Mouse (Mus musculus) hindbrain, embryonic 16.5 days (tissue): ENCODE data around the gene Rorb. TPM values are rescaled to one million over a fixed set of nuclear protein-coding genes. Genes with fewer than 3 reads are reported as not detected.

Source experiments
- ATAC-seq: fragments of 200-750 bp; cut with Nextera tagmentation; 2 replicates; pipeline ENCODE4 v1.8.0; 2017; ENCODE audit warnings: moderate TSS enrichment, moderate library complexity
- H3K27ac ChIP-seq: fragments of 300-500 bp; sonication (generic); 2 replicates; pipeline ENCODE4 v1.5.1; 2014; ENCODE audit warnings: low read depth, mild to moderate bottlenecking, control low read depth, low read length, moderate library complexity
- H3K27me3 ChIP-seq: fragments of 300-500 bp; sonication (generic); replicated peaks from 2 replicates; pipeline ENCODE4 v1.6.1; 2014; ENCODE audit warnings: low read length; ENCODE audit not compliant: control insufficient read depth, insufficient read depth
- H3K36me3 ChIP-seq: fragments of 300-500 bp; sonication (generic); 2 replicates; pipeline ENCODE4 v1.6.1; 2014; ENCODE audit warnings: mild to moderate bottlenecking, low read length, moderate library complexity, mixed read lengths; ENCODE audit not compliant: control insufficient read depth, insufficient read depth
- H3K4me1 ChIP-seq: fragments of 300-500 bp; sonication (generic); 2 replicates; pipeline ENCODE4 v1.6.1; 2014; ENCODE audit warnings: low read depth, low read length; ENCODE audit not compliant: control insufficient read depth, insufficient read depth
- H3K4me2 ChIP-seq: fragments of 300-500 bp; sonication (generic); 2 replicates; pipeline ENCODE4 v1.6.1; 2014; ENCODE audit warnings: mild to moderate bottlenecking, low read length, control low read depth, moderate library complexity
- H3K4me3 ChIP-seq: fragments of 300-500 bp; sonication (generic); 2 replicates; pipeline ENCODE4 v1.5.1; 2014; ENCODE audit warnings: mild to moderate bottlenecking, low read length, control low read depth, moderate library complexity
- H3K9ac ChIP-seq: fragments of 300-500 bp; sonication (generic); 2 replicates; pipeline ENCODE4 v1.6.1; 2014; ENCODE audit warnings: low read depth, mild to moderate bottlenecking, control low read depth, low read length, moderate library complexity
- H3K9me3 ChIP-seq: fragments of 300-500 bp; sonication (generic); 2 replicates; pipeline ENCODE4 v1.6.1; 2014; ENCODE audit warnings: mild to moderate bottlenecking, low read length, moderate library complexity; ENCODE audit not compliant: control insufficient read depth
- WGBS: fragments of 180-500 bp; shearing (Covaris S2); extraction: QIAGEN DNeasy Blood & Tissue Kit; methylation state at CpG from one replicate; pipeline ENCODE4 v1.1.7; 2014; 5-methylcytosine and 5-hydroxymethylcytosine counted together
- polyA plus RNA-seq: library from polyadenylated mRNA; unstranded; fragments of >200 nt; fragmentation: Nextera tagmentation; extraction: Ambion mirVana; gene quantifications from 2 replicates; pipeline ENCODE4 v1.2.1, GENCODE M21; 2015

Rorb gene
- polyA plus RNA-seq, 1 experiment from 2014 or later: 13.1 TPM

GRCm38 (mm10) chr19:18902694-18903067 lies 208.3 kb downstream of the Rorb start:
- Histone ChIP-seq H3K9ac (no peak overlapping the region), H3K9me3 (no peaks in the 10 kb centered on the region), H3K36me3 (no peaks in the 10 kb centered on the region), H3K4me3 (no peak overlapping the region), H3K4me2 (no peak overlapping the region), H3K4me1 (no peaks in the 10 kb centered on the region), H3K27me3 (no peaks in the 10 kb centered on the region), H3K27ac (no peak overlapping the region)
- ATAC-seq: 0 out of 2 replicates have a peak, but pooled peaks have one; percentile 34
- WGBS: 61% methylated on average over 6 of the region's 6 CpGs

DNA sequence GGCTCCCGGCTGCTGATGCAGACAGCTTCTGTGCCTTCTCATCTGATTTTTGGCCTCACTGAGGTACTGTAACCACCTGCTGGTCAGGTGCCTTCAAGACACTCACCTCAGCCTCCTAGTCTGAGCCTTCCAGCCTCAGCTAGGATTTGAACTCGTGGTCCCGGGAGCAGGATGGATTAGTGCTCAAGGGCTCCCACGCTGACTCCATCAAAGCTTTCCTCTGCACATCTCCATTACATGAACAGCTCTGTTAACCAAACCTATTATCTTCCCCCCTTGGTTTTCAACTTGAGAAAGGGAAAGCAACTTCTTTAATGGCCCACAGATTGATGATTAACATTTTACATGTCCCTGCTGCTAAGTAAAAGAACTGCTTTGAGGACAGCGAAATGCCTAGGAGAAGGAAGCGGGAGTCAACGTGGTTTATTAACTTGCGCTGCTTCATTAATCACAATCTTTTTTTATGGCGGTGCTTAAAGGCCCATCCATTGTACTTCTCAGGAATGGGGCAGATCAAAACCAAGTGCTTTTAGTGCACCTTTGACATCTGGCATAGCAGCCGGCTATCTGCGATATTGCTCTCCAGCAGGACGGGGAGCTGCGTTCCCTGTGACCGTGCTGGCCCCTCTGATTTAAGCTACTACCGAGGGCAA lies 208.8 kb downstream of the Rorb start:
- H3K4me3 ChIP-seq: no peak overlapping the region
- peak; percentile 56; the same call in 1 of the 2 replicates for ATAC-seq
- H3K36me3 ChIP-seq: no peaks in the 10 kb centered on the region
- no peaks in the 10 kb centered on the region for H3K4me1 ChIP-seq
- 56% methylated on average over 15 of the region's 15 CpGs for WGBS
- H3K27me3 ChIP-seq: no peaks in the 10 kb centered on the region
- no peaks in the 10 kb centered on the region for H3K9me3 ChIP-seq
- no peak overlapping the region for H3K27ac ChIP-seq
- no peak overlapping the region for H3K9ac ChIP-seq
- no peak overlapping the region for H3K4me2 ChIP-seq

- Histone ChIP-seq H3K4me2 (no peak overlapping the region), H3K9me3 (no peaks in the 10 kb centered on the region), H3K36me3 (no peaks in the 10 kb centered on the region), H3K27me3 (no peaks in the 10 kb centered on the region), H3K9ac (no peak overlapping the region), H3K4me3 (no peak overlapping the region), H3K27ac (no peak overlapping the region), H3K4me1 (no peaks in the 10 kb centered on the region)
- no peak for ATAC-seq
Measured at GRCm38 (mm10) chr19:18898238-18898637, 212.8 kb downstream of the Rorb start.

- H3K4me3 ChIP-seq: no peak overlapping the region
- no peaks in the 10 kb centered on the region for H3K36me3 ChIP-seq
- peak overlapping the region; percentile 55; the same call in 1 of the 2 replicates for H3K27ac ChIP-seq
- peak; percentile 46; the same call in 1 of the 2 replicates for ATAC-seq
- H3K27me3 ChIP-seq: no peaks in the 10 kb centered on the region
- no peak overlapping the region for H3K9ac ChIP-seq
- no peaks in the 10 kb centered on the region for H3K9me3 ChIP-seq
- H3K4me1 ChIP-seq: peaks cover 6% of the 10 kb centered on the region
- no peak overlapping the region for H3K4me2 ChIP-seq
- 68% methylated on average over 4 of the region's 4 CpGs for WGBS
Measured at GRCm38 (mm10) chr19:18890216-18890615, 220.8 kb downstream of the Rorb start.

GRCm38 (mm10) chr19:18889632-18890031 lies 221.4 kb downstream of the Rorb start:
- Histone ChIP-seq H3K4me3 (peak overlapping the region; percentile 35), H3K4me1 (peaks cover 6% of the 10 kb centered on the region), H3K27me3 (no peaks in the 10 kb centered on the region), H3K36me3 (no peaks in the 10 kb centered on the region), H3K4me2 (peak overlapping the region; percentile 64), H3K27ac (peak overlapping the region; percentile 60), H3K9me3 (no peaks in the 10 kb centered on the region), H3K9ac (peak overlapping the region; percentile 57; the same call in 1 of the 2 replicates)
- ATAC-seq: peak; percentile 37; the same call in 1 of the 2 replicates
- WGBS: 60% methylated on average over 1 of the region's 1 CpGs

DNA sequence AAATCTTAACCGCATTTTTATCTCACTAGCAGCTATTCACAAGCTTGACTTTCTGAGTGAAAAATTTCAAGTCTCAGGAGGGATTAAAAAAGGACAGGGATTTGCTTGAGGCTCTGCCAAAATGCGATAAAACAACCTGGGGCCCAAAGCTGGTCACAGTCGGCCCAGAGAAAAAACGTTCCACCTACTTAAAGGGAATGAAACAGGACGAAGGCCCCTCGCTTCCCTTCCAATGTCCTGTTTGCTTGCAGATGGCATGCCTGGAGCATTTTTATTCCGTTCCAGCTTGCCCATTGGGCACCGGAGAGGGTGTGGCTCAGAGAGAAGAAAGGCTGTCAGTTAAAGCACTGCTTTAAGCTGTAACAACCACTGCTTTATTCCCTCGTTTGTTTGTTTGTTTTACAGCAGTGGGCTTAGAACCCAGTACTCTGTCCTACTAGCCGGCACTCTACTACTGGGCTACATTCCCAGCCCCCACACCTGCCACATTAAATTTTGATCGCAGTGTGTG lies 221.8 kb downstream of the Rorb start:
- H3K4me2 ChIP-seq: peak overlapping the region; percentile 64
- H3K4me3 ChIP-seq: peak overlapping the region; percentile 35
- ATAC-seq: peak; percentile 86
- peak overlapping the region; percentile 60 for H3K27ac ChIP-seq
- H3K9me3 ChIP-seq: no peaks in the 10 kb centered on the region
- peaks cover 6% of the 10 kb centered on the region for H3K4me1 ChIP-seq
- 2% methylated on average over 11 of the region's 11 CpGs for WGBS
- peak overlapping the region; percentile 57 for H3K9ac ChIP-seq
- H3K27me3 ChIP-seq: no peaks in the 10 kb centered on the region
- H3K36me3 ChIP-seq: no peaks in the 10 kb centered on the region

GRCm38 (mm10) chr19:18888491-18889116 lies 222.4 kb downstream of the Rorb start:
- H3K9ac ChIP-seq: peak overlapping the region; percentile 57
- peak overlapping the region; percentile 60 for H3K27ac ChIP-seq
- no peaks in the 10 kb centered on the region for H3K27me3 ChIP-seq
- H3K4me1 ChIP-seq: peaks cover 6% of the 10 kb centered on the region
- peak; percentile 82 for ATAC-seq
- H3K4me3 ChIP-seq: peak overlapping the region; percentile 35
- peak overlapping the region; percentile 64 for H3K4me2 ChIP-seq
- H3K36me3 ChIP-seq: no peaks in the 10 kb centered on the region
- 8% methylated on average over 13 of the region's 13 CpGs for WGBS
- no peaks in the 10 kb centered on the region for H3K9me3 ChIP-seq

GRCm38 (mm10) chr19:18887646-18888407 lies 223.2 kb downstream of the Rorb start:
- no peaks in the 10 kb centered on the region for H3K27me3 ChIP-seq
- no peak overlapping the region for H3K9ac ChIP-seq
- H3K27ac ChIP-seq: peak overlapping the region; percentile 60; the same call in 1 of the 2 replicates
- no peak overlapping the region for H3K4me3 ChIP-seq
- H3K36me3 ChIP-seq: no peaks in the 10 kb centered on the region
- peaks cover 6% of the 10 kb centered on the region for H3K4me1 ChIP-seq
- no peaks in the 10 kb centered on the region for H3K9me3 ChIP-seq
- ATAC-seq: no peak
- no peak overlapping the region for H3K4me2 ChIP-seq
- 32% methylated on average over 11 of the region's 11 CpGs for WGBS

DNA sequence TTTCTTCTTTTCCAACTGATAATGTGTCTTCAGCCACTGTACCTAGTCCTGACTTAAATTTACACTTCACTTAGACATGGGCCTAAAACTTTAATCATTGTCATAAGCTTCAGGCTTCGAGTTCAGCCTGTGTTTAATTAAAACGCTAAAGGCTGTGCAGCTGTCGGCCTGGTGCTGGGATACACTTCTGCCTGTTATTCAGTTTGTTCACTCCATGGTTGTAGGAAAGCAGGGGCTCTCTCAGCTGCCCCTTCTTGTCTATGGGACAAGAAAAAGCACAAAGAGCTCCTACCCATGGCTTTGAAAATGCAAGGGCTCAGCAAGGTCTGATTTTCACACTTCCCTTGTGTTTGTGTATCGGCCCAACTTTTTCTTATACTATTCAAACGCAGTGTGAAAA lies 229.8 kb downstream of the Rorb start:
- Histone ChIP-seq H3K27me3 (no peaks in the 10 kb centered on the region), H3K4me1 (no peaks in the 10 kb centered on the region), H3K4me3 (no peak overlapping the region), H3K36me3 (no peaks in the 10 kb centered on the region), H3K9me3 (no peaks in the 10 kb centered on the region), H3K27ac (no peak overlapping the region), H3K4me2 (no peak overlapping the region), H3K9ac (no peak overlapping the region)
- WGBS: 28% methylated on average over 5 of the region's 5 CpGs
- ATAC-seq: no peak
